Mouse (Mus musculus): ENCODE measurements around the gene Dab2ip.

DNA sequence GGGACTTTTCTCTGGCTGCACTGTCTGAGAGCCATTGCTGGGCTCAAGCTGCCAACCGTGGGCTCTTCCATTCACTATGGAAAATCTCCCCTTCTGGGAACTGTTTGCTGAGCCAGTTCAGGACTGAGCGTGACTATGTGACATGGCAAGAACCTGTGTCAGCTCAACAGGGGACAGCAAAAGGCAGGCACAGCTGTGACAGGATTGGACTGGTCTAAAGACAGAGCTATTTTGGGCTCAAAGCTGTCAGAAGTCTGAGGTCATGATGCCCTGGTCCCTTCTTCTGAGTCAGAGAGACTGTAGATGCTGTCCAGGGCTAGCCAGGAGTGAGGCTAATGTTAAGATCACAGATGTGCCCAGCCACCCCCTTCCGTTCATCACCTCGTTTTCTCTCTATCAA is 5.7 kb downstream of the Dab2ip start:
- TF ChIP-seq POLR2A (IDR thresholded peaks at IDR 0.05; ENCODE audit: borderline replicate concordance, control insufficient read depth, low read depth, low read length): no peak
- no peak for TF ChIP-seq CTCF (IDR thresholded peaks at IDR 0.05; ENCODE audit: control insufficient read depth, insufficient read depth, low read length)
